Mouse (Mus musculus) olfactory bulb, adult 2 months (tissue): ENCODE data around the gene Mia.

Source experiments
- CTCF ChIP-seq: fragments of 200-500 bp; IDR thresholded peaks from 2 replicates; pipeline ENCODE4 v1.5.1; 2012; ENCODE audit warnings: low read depth, mild to moderate bottlenecking, low read length, moderate library complexity; ENCODE audit not compliant: insufficient read depth
- POLR2A ChIP-seq: fragments of 200-500 bp; IDR thresholded peaks from 2 replicates; pipeline ENCODE4 v1.6.1; 2012; ENCODE audit warnings: mild to moderate bottlenecking, low read depth, low read length, moderate library complexity; ENCODE audit not compliant: insufficient read depth

DNA sequence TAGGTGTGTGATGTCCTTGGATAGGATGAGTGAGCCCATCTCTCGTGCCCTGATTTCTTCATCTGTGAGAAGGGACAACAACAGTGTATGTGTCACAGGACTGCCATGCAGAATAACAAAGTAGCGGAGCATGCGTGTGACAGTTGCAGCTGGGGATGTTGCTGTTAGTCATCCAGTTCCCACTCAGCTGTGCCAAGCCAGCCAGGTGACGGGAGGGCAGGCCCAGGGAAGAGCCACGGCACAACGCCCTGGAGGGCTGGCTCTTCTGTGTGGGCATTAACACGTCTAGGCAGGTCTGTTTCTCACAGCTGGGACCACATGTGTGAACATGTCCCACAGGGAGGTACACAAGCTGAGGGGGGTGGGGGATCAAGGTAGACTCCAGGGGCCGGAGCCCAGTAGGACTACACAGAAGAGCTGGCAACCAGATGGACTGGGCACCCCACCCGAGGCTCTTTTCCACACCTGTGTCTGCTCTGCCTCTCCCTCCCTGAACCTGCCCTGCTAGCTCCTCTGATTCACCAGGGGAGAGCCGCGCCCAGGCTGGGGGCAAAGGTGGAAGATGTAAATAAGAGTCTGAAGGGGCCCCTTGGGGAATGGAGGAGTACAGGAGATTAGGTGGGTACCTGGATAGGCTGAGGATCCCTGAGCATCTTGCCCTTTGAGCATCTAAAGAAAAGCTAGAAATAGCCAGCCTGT lies 44.1 kb upstream of the Mia start:
- TF ChIP-seq POLR2A, result no peak
- TF ChIP-seq CTCF, result no peak
